Mouse (Mus musculus) thymus, adult 2 months (tissue): ENCODE measurements around the gene Arhgap27.

Source experiments
- CTCF ChIP-seq: fragments of 200-500 bp; IDR thresholded peaks from 2 replicates; pipeline ENCODE4 v1.5.1; 2012; ENCODE audit warnings: mild to moderate bottlenecking, control low read depth, low read length, moderate library complexity, borderline replicate concordance; ENCODE audit not compliant: control insufficient read depth, poor library complexity, insufficient read depth; ENCODE audit errors: extremely low read depth
- POLR2A ChIP-seq: fragments of 200-500 bp; IDR thresholded peaks from 2 replicates; pipeline ENCODE4 v1.6.1; 2012; ENCODE audit warnings: mild to moderate bottlenecking, low read length, control low read depth, moderate library complexity; ENCODE audit not compliant: control insufficient read depth, poor library complexity, insufficient read depth; ENCODE audit errors: extremely low read depth

DNA sequence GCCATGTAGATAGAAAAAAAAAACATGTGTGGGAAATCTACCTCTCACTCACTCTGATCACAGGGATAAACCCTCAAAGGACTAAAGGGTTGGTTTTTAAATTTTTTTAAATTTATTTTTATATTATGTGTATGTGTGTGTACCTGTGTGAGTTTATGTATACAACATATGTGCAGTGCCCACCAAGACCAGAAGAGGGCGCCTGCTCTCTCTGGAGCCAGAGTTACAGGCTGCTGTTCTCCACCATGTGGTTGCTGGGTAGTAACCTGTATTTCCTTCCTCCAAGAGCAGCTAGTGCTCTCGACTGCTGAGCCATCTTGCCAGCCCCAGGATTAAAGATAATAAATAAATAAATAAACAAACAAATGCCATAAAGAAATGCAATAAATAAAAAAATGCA, 13.8 kb downstream of the Arhgap27 start:
- TF ChIP-seq CTCF, result no peak
- no peak for TF ChIP-seq POLR2A
